Mouse (Mus musculus): ENCODE results near the gene Palm3. TPM values are rescaled to one million over a fixed set of nuclear protein-coding genes. Genes with fewer than 3 reads are reported as not detected.

Palm3 gene
- polyA plus RNA-seq, 1 experiment from 2014 or later, result 9.4 TPM

GRCm38 (mm10) chr8:84060245-84060644 lies 39.0 kb downstream of the Palm3 start:
- Histone ChIP-seq H3K27ac (no peak overlapping the region), H3K9me3 (no peaks in the 10 kb centered on the region), H3K27me3 (replicated peaks) (no peaks in the 10 kb centered on the region), H3K4me3 (replicated peaks) (no peak overlapping the region), H3K9ac (no peak overlapping the region), H3K36me3 (no peaks in the 10 kb centered on the region), H3K4me1 (replicated peaks) (0 out of 2 replicates have a peak, but pooled peaks cover 3% of the 10 kb centered on the region), H3K4me2 (replicated peaks) (no peak overlapping the region)
- WGBS, result 87% methylated on average over 2 of the region's 2 CpGs
- no peak for ATAC-seq

GRCm38 (mm10) chr8:84063861-84064610 lies 42.8 kb downstream of the Palm3 start:
- 66% methylated on average over 8 of the region's 8 CpGs for WGBS
- H3K36me3 ChIP-seq, result no peaks in the 10 kb centered on the region

GRCm38 (mm10) chr8:84065037-84065436 lies 43.8 kb downstream of the Palm3 start, which contains the start of gene Gm10643:
Gm10643 (minus strand) TSS chr8:84065137.
- H3K4me2 ChIP-seq (replicated peaks), result peak within 1 kb of the TSS; percentile 66
- H3K9ac ChIP-seq, result peak within 1 kb of the TSS; percentile 69
- peak within 1 kb of the TSS; percentile 100 for H3K4me3 ChIP-seq (replicated peaks)
- ATAC-seq, result no peak
- no peaks in the 10 kb centered on the region for H3K36me3 ChIP-seq
- peak within 1 kb of the TSS; percentile 75 for H3K27ac ChIP-seq
- H3K4me1 ChIP-seq (replicated peaks), result peaks cover 28% of the 10 kb centered on the region
- 88% methylated on average over 1 of the region's 1 CpGs for WGBS
- H3K27me3 ChIP-seq (replicated peaks), result no peaks in the 10 kb centered on the region
- no peaks in the 10 kb centered on the region for H3K9me3 ChIP-seq

More at GRCm38 (mm10) chr8:84063861-84064610, 42.8 kb downstream of the Palm3 start:
- no peak overlapping the region for H3K4me2 ChIP-seq (replicated peaks)
- H3K4me1 ChIP-seq (replicated peaks), result peaks cover 18% of the 10 kb centered on the region
- H3K9ac ChIP-seq, result no peak overlapping the region
- H3K27ac ChIP-seq, result no peak overlapping the region
- H3K9me3 ChIP-seq, result no peaks in the 10 kb centered on the region
- H3K27me3 ChIP-seq (replicated peaks), result no peaks in the 10 kb centered on the region
- ATAC-seq, result no peak
- no peak overlapping the region for H3K4me3 ChIP-seq (replicated peaks)

GRCm38 (mm10) chr8:84065457-84066072 lies 44.3 kb downstream of the Palm3 start:
- H3K9me3 ChIP-seq, result no peaks in the 10 kb centered on the region
- peaks cover 30% of the 10 kb centered on the region for H3K4me1 ChIP-seq (replicated peaks)
- no peak overlapping the region for H3K27ac ChIP-seq
- peak overlapping the region; percentile 66 for H3K4me2 ChIP-seq (replicated peaks)
- WGBS, result 25% methylated on average over 5 of the region's 5 CpGs
- H3K27me3 ChIP-seq (replicated peaks), result no peaks in the 10 kb centered on the region
- peak overlapping the region; percentile 69; the same call in 1 of the 2 replicates for H3K9ac ChIP-seq
- no peaks in the 10 kb centered on the region for H3K36me3 ChIP-seq
- ATAC-seq, result no peak
- H3K4me3 ChIP-seq (replicated peaks), result peak overlapping the region; percentile 100

GRCm38 (mm10) chr8:84066291-84066930 lies 45.1 kb downstream of the Palm3 start, which contains the start of gene Rfx1:
Rfx1 (plus strand) TSS chr8:84066834.
- H3K9me3 ChIP-seq, result no peaks in the 10 kb centered on the region
- ATAC-seq, result peak; percentile 98
- H3K4me3 ChIP-seq (replicated peaks), result peak within 1 kb of the TSS; percentile 100
- H3K27ac ChIP-seq, result peak within 1 kb of the TSS; percentile 97
- H3K4me1 ChIP-seq (replicated peaks), result peaks cover 30% of the 10 kb centered on the region
- under 1% methylated on average over 51 of the region's 51 CpGs for WGBS
- peak within 1 kb of the TSS; percentile 86 for H3K9ac ChIP-seq
- peak within 1 kb of the TSS; percentile 66 for H3K4me2 ChIP-seq (replicated peaks)
- no peaks in the 10 kb centered on the region for H3K36me3 ChIP-seq
- no peaks in the 10 kb centered on the region for H3K27me3 ChIP-seq (replicated peaks)

GRCm38 (mm10) chr8:84067047-84067573 lies 45.8 kb downstream of the Palm3 start:
- H3K4me1 ChIP-seq (replicated peaks), result peaks cover 34% of the 10 kb centered on the region
- no peaks in the 10 kb centered on the region for H3K36me3 ChIP-seq
- no peaks in the 10 kb centered on the region for H3K9me3 ChIP-seq
- H3K27ac ChIP-seq, result peak overlapping the region; percentile 97
- peak overlapping the region; percentile 86 for H3K9ac ChIP-seq
- H3K4me3 ChIP-seq (replicated peaks), result peak overlapping the region; percentile 100
- no peaks in the 10 kb centered on the region for H3K27me3 ChIP-seq (replicated peaks)
- H3K4me2 ChIP-seq (replicated peaks), result peak overlapping the region; percentile 56
- under 1% methylated on average over 52 of the region's 58 CpGs for WGBS
- peak; percentile 83 for ATAC-seq

- H3K9me3 ChIP-seq, result no peaks in the 10 kb centered on the region
- no peaks in the 10 kb centered on the region for H3K36me3 ChIP-seq
- WGBS, result 76% methylated on average over 7 of the region's 7 CpGs
- H3K27ac ChIP-seq, result no peak overlapping the region
- peak overlapping the region; percentile 56 for H3K4me2 ChIP-seq (replicated peaks)
- H3K4me1 ChIP-seq (replicated peaks), result peaks cover 34% of the 10 kb centered on the region
- H3K9ac ChIP-seq, result no peak overlapping the region
- H3K27me3 ChIP-seq (replicated peaks), result no peaks in the 10 kb centered on the region
- no peak for ATAC-seq
- H3K4me3 ChIP-seq (replicated peaks), result peak overlapping the region; percentile 100; the same call in 1 of the 2 replicates
Observed at GRCm38 (mm10) chr8:84067911-84068310, 46.6 kb downstream of the Palm3 start.

- peak overlapping the region; percentile 56 for H3K4me2 ChIP-seq (replicated peaks)
- no peaks in the 10 kb centered on the region for H3K9me3 ChIP-seq
- H3K27me3 ChIP-seq (replicated peaks), result no peaks in the 10 kb centered on the region
- H3K4me3 ChIP-seq (replicated peaks), result 0 out of 2 replicates have a peak overlapping the region, but pooled peaks have one; percentile 100
- ATAC-seq, result no peak
- H3K27ac ChIP-seq, result no peak overlapping the region
- no peaks in the 10 kb centered on the region for H3K36me3 ChIP-seq
- WGBS, result 53% methylated on average over 12 of the region's 12 CpGs
- peaks cover 37% of the 10 kb centered on the region for H3K4me1 ChIP-seq (replicated peaks)
- 0 out of 2 replicates have a peak overlapping the region, but pooled peaks have one; percentile 0 for H3K9ac ChIP-seq
Observed at GRCm38 (mm10) chr8:84068316-84069035, 47.2 kb downstream of the Palm3 start.

- Histone ChIP-seq H3K27me3 (replicated peaks) (no peaks in the 10 kb centered on the region), H3K9me3 (no peaks in the 10 kb centered on the region), H3K4me3 (replicated peaks) (no peak overlapping the region), H3K4me2 (replicated peaks) (peak overlapping the region; percentile 7), H3K9ac (0 out of 2 replicates have a peak overlapping the region, but pooled peaks have one; percentile 0), H3K27ac (no peak overlapping the region), H3K36me3 (no peaks in the 10 kb centered on the region), H3K4me1 (replicated peaks) (peaks cover 35% of the 10 kb centered on the region)
- ATAC-seq, result no peak
- WGBS, result 29% methylated on average over 1 of the region's 1 CpGs
Observed at GRCm38 (mm10) chr8:84069169-84069568, 47.9 kb downstream of the Palm3 start.

GRCm38 (mm10) chr8:84069750-84070149 lies 48.5 kb downstream of the Palm3 start:
- no peaks in the 10 kb centered on the region for H3K27me3 ChIP-seq (replicated peaks)
- ATAC-seq, result no peak
- H3K4me1 ChIP-seq (replicated peaks), result peaks cover 35% of the 10 kb centered on the region
- WGBS, result 71% methylated on average over 2 of the region's 2 CpGs
- H3K4me3 ChIP-seq (replicated peaks), result no peak overlapping the region
- H3K9me3 ChIP-seq, result no peaks in the 10 kb centered on the region
- 0 out of 2 replicates have a peak, but pooled peaks cover 3% of the 10 kb centered on the region for H3K36me3 ChIP-seq
- H3K9ac ChIP-seq, result no peak overlapping the region
- H3K4me2 ChIP-seq (replicated peaks), result no peak overlapping the region
- H3K27ac ChIP-seq, result no peak overlapping the region

GRCm38 (mm10) chr8:84070241-84070640 lies 49.0 kb downstream of the Palm3 start:
- no peak overlapping the region for H3K9ac ChIP-seq
- H3K4me2 ChIP-seq (replicated peaks), result no peak overlapping the region
- no peak overlapping the region for H3K27ac ChIP-seq
- WGBS, result 81% methylated on average over 5 of the region's 5 CpGs
- peaks cover 35% of the 10 kb centered on the region for H3K4me1 ChIP-seq (replicated peaks)
- no peaks in the 10 kb centered on the region for H3K9me3 ChIP-seq
- H3K27me3 ChIP-seq (replicated peaks), result no peaks in the 10 kb centered on the region
- H3K36me3 ChIP-seq, result 0 out of 2 replicates have a peak, but pooled peaks cover 5% of the 10 kb centered on the region
- H3K4me3 ChIP-seq (replicated peaks), result no peak overlapping the region
- no peak for ATAC-seq

Measured in intestine, embryonic 15.5 days (tissue).